Mouse (Mus musculus) kidney, adult 2 months (tissue): ENCODE results near the gene Rrm1. TPM values are rescaled to one million over a fixed set of nuclear protein-coding genes. Genes with fewer than 3 reads are reported as not detected.

Experiments
- DNase-seq: peaks from one replicate; pipeline ENCODE4 v3.0.0; 2021
- H3K27ac ChIP-seq: fragments of 200-500 bp; 2 replicates; pipeline ENCODE4 v1.5.1; 2012; ENCODE audit warnings: low read depth, low read length, control low read depth, inconsistent platforms; ENCODE audit not compliant: insufficient read depth
- H3K27me3 ChIP-seq: fragments of 200-500 bp; replicated peaks from 2 replicates; pipeline ENCODE4 v1.6.1; 2012; ENCODE audit warnings: mild to moderate bottlenecking, moderate library complexity, low read length, inconsistent platforms; ENCODE audit not compliant: control insufficient read depth, insufficient read depth
- H3K36me3 ChIP-seq: fragments of 200-500 bp; 2 replicates; pipeline ENCODE4 v1.6.1; 2012; ENCODE audit warnings: mild to moderate bottlenecking, moderate library complexity, low read length, inconsistent platforms; ENCODE audit not compliant: control insufficient read depth, insufficient read depth
- H3K4me1 ChIP-seq: fragments of 200-500 bp; 2 replicates; pipeline ENCODE4 v1.6.1; 2011; ENCODE audit warnings: low read length; ENCODE audit not compliant: control insufficient read depth, insufficient read depth
- H3K4me3 ChIP-seq: fragments of 200-500 bp; 2 replicates; pipeline ENCODE4 v1.5.1; 2011; ENCODE audit warnings: mild to moderate bottlenecking, low read depth, low read length, control low read depth; ENCODE audit not compliant: insufficient read depth
- CTCF ChIP-seq: fragments of 200-500 bp; conservative IDR thresholded peaks from 2 replicates; pipeline ENCODE4 v1.5.1; 2011; ENCODE audit warnings: low read depth, mild to moderate bottlenecking, control low read depth, low read length, moderate library complexity, mixed read lengths; ENCODE audit not compliant: insufficient read depth, insufficient read length
- POLR2A ChIP-seq: fragments of 200-500 bp; IDR thresholded peaks from one replicate; pipeline ENCODE4 v1.6.1; 2011; ENCODE audit warnings: low read depth, low read length, control low read depth
- WGBS: fragments of 180-500 bp; shearing (Covaris S2); methylation state at CpG from one replicate; pipeline ENCODE4 v1.1.7; 2018; 5-methylcytosine and 5-hydroxymethylcytosine counted together
- polyA plus RNA-seq: library from polyadenylated mRNA; depleted of rRNA; stranded (reverse); fragments of >200 nt; gene quantifications from 2 replicates; pipeline ENCODE4 v1.2.3, GENCODE M21; 2012

Gene Rrm1
- polyA plus RNA-seq, 1 experiment: 6.3 TPM

GRCm38 (mm10) chr7:102499473-102499872 lies 58.0 kb downstream of the Rrm1 start, which contains the start of gene Olfr545:
Gene Olfr545, minus strand, starts transcription at chr7:102499573.
- H3K27ac ChIP-seq: no peak within 1 kb of the TSS
- H3K27me3 ChIP-seq: no peaks in the 10 kb centered on the region
- DNase-seq: no peak
- no peaks in the 10 kb centered on the region for H3K36me3 ChIP-seq
- WGBS: 61% methylated on average over 3 of the region's 3 CpGs
- TF ChIP-seq CTCF: no peak
- no peak for TF ChIP-seq POLR2A
- H3K4me1 ChIP-seq: no peaks in the 10 kb centered on the region
- no peak within 1 kb of the TSS for H3K4me3 ChIP-seq

- Histone ChIP-seq H3K27ac (no peak overlapping the region), H3K27me3 (no peaks in the 10 kb centered on the region), H3K36me3 (no peaks in the 10 kb centered on the region), H3K4me3 (no peak overlapping the region), H3K4me1 (no peaks in the 10 kb centered on the region)
- TF ChIP-seq POLR2A (no peak), CTCF (no peak)
- no peak for DNase-seq
- 74% methylated on average over 5 of the region's 5 CpGs for WGBS
Measured at GRCm38 (mm10) chr7:102501986-102502385, 60.5 kb downstream of the Rrm1 start.

- TF ChIP-seq POLR2A: no peak
- TF ChIP-seq CTCF: peak; percentile 96
- Histone ChIP-seq H3K27ac (no peak overlapping the region), H3K4me1 (no peaks in the 10 kb centered on the region), H3K36me3 (no peaks in the 10 kb centered on the region), H3K4me3 (no peak overlapping the region), H3K27me3 (no peaks in the 10 kb centered on the region)
- WGBS: 44% methylated on average over 3 of the region's 3 CpGs
- peak; percentile 77 for DNase-seq
Measured at GRCm38 (mm10) chr7:102506848-102507247, 65.4 kb downstream of the Rrm1 start.

- H3K4me1 ChIP-seq: no peaks in the 10 kb centered on the region
Measured at GRCm38 (mm10) chr7:102508066-102508465, 66.6 kb downstream of the Rrm1 start.

GRCm38 (mm10) chr7:102508666-102509065 lies 67.2 kb downstream of the Rrm1 start:
- no peaks in the 10 kb centered on the region for H3K36me3 ChIP-seq
- H3K27ac ChIP-seq: no peak overlapping the region
- WGBS: 87% methylated on average over 6 of the region's 6 CpGs
- no peaks in the 10 kb centered on the region for H3K27me3 ChIP-seq
- H3K4me1 ChIP-seq: no peaks in the 10 kb centered on the region
- DNase-seq: no peak
- no peak overlapping the region for H3K4me3 ChIP-seq
- TF ChIP-seq CTCF (no peak), POLR2A (no peak)

More at GRCm38 (mm10) chr7:102508066-102508465, 66.6 kb downstream of the Rrm1 start:
- Histone ChIP-seq H3K4me3 (no peak overlapping the region), H3K27ac (no peak overlapping the region), H3K27me3 (no peaks in the 10 kb centered on the region), H3K36me3 (no peaks in the 10 kb centered on the region)
- TF ChIP-seq CTCF (no peak), POLR2A (no peak)
- 85% methylated on average over 9 of the region's 9 CpGs for WGBS
- DNase-seq: no peak

- no peak for DNase-seq
- Histone ChIP-seq H3K36me3 (no peaks in the 10 kb centered on the region), H3K27ac (no peak overlapping the region), H3K4me1 (no peaks in the 10 kb centered on the region), H3K4me3 (no peak overlapping the region), H3K27me3 (no peaks in the 10 kb centered on the region)
- WGBS: 80% methylated on average over 7 of the region's 7 CpGs
- TF ChIP-seq CTCF: no peak
- no peak for TF ChIP-seq POLR2A
Measured at GRCm38 (mm10) chr7:102509726-102510125, 68.2 kb downstream of the Rrm1 start.

- no peak for DNase-seq
- H3K36me3 ChIP-seq: no peaks in the 10 kb centered on the region
- no peaks in the 10 kb centered on the region for H3K4me1 ChIP-seq
- WGBS: 91% methylated on average over 10 of the region's 10 CpGs
- no peaks in the 10 kb centered on the region for H3K27me3 ChIP-seq
- H3K4me3 ChIP-seq: no peak overlapping the region
- TF ChIP-seq CTCF (no peak), POLR2A (no peak)
- H3K27ac ChIP-seq: no peak overlapping the region
Measured at GRCm38 (mm10) chr7:102511927-102512326, 70.4 kb downstream of the Rrm1 start.

- Histone ChIP-seq H3K36me3 (no peaks in the 10 kb centered on the region), H3K27ac (no peak overlapping the region), H3K4me3 (peak overlapping the region; percentile 38; the same call in 1 of the 2 replicates), H3K4me1 (no peaks in the 10 kb centered on the region), H3K27me3 (no peaks in the 10 kb centered on the region)
- under 1% methylated on average over 54 of the region's 54 CpGs for WGBS
- TF ChIP-seq CTCF (peak; percentile 75), POLR2A (no peak)
- peak; percentile 79 for DNase-seq
Measured at GRCm38 (mm10) chr7:102512814-102513435, 71.4 kb downstream of the Rrm1 start.
